Mouse (Mus musculus): ENCODE results near the gene Msantd3. TPM values are rescaled to one million over a fixed set of nuclear protein-coding genes. Genes with fewer than 3 reads are reported as not detected.

Gene Msantd3
- 10 to 100 TPM; 20.3 to 21.8 TPM for total RNA-seq (2021)

- peak; percentile 53 to 54 for DNase-seq
Measured at GRCm38 (mm10) chr4:48539841-48540575, at the start of gene Msantd3. Msantd3 (plus strand) TSS chr4:48539935.

DNA sequence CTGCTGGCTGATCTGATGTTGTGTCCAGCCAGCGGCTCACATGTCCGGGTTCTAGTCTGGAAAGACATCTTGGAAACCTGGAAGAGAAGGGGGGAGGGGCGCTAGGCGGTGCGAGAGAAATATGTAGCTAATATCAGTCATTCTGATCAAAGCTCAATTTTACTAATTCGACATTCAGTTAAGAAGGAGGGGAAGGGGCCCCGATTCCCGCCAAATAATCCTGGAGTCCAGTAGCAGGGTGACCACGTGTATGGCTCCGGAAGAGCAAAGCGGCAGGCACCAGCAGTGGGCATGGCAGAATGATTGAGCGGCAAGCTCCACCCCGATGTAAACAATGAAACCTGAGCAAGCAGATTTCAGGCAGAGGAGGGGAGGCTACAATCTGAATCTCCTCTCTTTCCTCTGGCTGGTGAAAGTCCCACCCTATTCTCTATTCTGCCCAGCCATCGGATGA lies 48.4 kb upstream of the Msantd3 start:
- no peak for DNase-seq

DNA sequence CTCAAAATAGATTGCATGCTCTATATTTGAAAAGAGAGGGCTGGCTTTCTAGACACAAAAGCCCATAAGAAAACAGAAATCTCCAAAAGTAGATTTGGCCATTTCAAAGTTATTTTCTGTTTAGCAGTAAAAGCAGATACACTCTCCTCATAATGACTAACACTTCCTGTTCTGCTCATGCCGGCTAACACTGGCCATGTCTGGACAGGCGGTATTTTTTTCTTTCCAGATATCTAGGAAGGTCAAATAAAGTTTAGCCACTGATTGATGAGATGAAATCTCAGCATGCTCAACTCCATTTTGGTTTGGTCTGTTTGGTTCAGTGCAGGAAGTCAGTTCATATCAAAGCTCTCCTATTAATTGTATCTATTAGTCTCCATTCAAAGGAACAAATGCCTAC lies 47.2 kb upstream of the Msantd3 start:
- no peak for DNase-seq

- DNase-seq, result no peak
Measured at GRCm38 (mm10) chr4:48510861-48511260, 28.9 kb upstream of the Msantd3 start.

DNA sequence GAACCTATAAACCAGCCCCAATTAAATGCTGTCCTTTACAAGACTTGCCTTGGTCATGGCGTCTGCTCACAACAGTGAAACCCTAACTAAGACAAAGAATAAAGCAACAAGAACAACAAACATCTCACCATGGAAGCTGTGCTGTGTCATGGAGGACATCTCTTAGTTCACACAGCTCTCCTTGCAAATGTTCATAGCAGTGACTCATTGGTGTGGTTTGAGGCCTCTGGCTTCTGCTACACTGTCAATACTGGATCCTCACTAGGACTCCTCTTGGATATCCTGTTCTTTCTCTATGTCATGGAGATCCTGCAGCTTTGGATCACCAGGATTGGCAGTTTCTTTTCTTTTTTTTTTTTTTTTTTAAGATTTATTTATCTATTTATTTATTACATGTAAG lies 10.2 kb upstream of the Msantd3 start:
- DNase-seq, result no peak

DNA sequence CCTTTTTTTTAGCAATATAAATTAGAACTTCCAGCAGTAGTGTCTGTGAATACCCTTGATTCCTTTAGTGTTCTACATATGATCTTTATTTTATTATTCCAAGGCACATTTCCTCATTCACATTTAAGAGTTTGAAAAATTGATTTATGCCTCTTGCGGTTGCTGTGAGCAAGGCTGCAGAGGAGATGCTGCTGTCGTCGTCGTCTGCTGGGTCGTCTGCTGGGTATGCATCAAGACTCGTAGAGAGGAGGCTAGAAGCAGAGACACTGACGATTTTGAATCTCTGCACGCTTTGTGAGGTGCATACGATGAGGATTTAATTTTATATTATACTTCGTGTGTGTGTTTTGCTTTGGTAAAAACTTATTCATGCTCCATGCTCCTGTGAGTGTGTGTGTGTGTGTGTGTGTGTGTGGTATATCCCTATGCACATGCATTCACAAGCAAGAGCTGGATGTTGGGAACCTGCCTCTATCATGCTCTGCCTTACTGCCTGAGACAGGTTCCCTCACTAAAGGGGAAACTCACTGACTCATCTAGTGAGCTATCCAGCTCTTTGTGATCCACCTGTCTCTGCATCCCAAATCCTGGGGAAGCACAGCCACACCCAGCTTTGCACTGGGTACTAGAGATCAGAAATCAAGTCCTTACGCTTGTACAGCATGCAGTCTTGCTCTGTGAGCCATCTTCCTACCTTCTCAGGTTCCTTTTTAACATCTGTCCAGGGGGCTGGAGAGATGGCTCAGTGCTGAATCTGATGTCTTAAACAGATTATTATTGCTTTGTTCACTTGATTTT lies 7.7 kb upstream of the Msantd3 start:
- DNase-seq, result no peak

DNA sequence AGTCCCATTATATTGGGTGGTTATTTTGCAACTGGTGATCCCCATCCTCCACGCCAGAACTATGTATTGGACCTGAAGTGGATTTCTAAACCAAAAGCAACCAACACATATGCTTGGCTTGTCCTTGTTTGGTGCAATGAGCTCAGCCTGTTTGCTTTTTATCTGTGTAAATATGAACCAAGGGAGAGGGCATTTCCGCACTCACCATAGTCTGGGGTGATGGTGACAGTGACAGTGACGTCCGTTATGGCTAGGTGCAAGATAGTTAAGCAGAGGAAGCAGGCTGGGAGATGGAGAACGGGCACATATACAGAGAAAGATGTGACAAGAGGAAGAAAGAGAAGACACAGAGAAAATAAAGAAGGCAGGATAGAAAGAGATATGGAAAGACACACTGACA lies 3.5 kb upstream of the Msantd3 start:
- no peak for DNase-seq

GRCm38 (mm10) chr4:48537024-48537423 lies 2.7 kb upstream of the Msantd3 start:
- no peak for DNase-seq

GRCm38 (mm10) chr4:48538581-48538980 lies 1.2 kb upstream of the Msantd3 start:
- no peak for DNase-seq

GRCm38 (mm10) chr4:48540576-48541111 lies 909 bp downstream of the Msantd3 start:
- peak; percentile 31 to 39 for DNase-seq

DNA sequence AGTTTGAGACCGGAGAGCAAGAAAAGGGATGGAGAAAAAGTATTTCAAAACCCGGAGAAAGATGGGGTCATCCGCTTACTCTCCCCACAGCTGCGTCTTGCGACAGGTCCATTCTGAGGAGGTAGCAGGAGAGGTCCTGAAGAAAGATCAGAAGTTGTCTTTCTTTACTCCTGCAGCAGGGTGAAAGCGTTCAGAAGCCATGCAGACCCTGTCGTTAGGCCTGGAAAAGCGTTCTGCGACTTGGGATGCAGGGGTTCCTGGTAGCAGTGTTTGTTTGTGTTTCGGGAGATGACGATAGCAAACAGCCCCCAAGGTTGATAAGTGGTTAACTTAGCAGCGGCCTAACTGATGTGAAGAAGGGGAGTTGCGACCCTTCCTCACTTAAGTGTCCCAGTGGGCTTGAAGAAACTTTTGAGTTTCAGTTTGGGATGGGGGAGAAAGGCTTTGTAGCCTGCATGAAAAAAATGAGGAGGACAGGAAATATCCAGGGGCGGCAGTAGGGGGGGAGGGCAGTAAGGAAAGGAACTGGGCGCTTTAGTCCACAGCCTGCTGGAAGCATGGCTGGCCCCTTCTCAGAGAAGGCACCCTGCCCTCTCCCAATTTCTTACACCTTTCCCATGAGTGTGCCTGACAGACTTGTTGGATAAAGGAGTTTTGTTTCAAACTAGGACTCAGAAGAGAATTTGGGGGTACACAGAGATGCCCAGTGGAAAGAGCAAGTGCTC lies 2.0 kb downstream of the Msantd3 start:
- no peak for DNase-seq

DNA sequence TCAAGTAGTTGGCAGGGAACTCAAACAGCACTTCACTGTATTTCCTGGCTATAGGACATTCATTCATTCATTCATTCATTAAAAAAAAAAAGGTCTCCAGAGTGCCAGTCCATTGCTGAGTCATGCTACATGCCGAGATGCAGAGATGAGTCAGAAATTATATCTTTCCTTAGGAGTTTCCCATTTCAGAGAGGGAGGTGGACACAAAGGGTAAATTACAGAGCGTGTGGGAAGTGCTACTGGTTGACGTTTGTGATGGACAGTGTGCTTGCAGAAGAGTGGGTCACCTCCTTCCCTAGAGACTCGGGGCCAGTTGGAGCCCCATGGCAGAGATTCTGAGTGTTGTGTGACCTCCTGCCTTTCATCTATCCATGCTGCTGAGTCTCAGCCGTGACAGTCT lies 2.6 kb downstream of the Msantd3 start:
- no peak for DNase-seq

DNA sequence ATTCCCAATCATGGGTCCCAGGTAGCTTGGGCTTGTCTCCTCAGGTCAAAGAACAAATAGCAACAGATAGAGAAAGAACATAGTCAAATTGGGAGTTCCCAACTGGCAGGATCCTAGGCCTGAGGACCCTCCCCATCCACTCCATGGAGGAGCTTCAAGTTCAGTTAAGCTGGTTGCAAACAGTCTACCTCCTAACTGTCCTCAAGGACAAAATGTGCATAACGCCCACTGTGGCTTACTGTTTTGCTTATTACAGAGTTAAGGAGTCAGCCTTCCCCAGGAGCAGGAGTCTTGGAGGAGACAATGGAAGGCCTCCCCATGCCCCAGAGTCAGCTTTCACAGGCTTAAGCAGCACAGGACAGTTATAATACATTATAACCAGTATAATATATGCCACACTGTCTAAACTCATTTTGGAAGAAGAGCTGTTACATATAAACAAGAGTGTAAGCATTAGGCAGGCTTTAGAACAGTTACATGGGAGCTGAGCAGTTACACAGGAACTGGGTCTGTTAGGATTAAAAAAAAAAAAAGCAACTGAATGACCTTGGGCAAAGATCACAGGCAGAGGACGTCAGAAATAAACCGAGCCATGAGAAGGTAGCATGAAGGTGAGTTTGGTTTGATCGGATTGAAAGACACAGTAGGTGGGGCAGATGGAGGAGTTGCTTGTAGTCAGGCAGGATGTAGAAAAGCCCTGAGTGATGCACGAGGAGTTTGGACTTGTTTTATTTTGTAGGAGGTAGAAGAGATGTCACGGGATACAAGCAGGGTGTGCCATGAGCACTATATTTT lies 3.5 kb downstream of the Msantd3 start:
- DNase-seq, result no peak

DNA sequence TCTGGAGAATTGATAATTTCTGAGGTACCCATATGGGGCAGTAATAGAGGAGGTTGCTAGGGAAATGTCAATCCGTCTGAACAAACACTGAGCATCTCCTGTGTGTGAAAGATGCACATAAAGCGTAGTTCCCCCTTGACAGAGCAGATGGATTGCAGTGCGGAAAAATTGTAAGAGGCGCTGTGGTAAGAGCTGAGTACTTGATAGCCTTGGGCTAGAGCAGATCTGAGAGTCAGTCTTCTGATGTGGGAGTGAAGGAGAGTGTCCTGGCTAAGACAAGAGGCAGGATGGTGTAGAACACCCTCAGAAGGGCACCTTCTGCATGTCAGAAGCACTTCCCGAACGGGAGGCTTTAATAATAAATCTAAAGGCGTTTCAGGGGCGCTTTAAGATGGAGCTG lies 4.4 kb downstream of the Msantd3 start:
- no peak for DNase-seq

- no peak for DNase-seq
Measured at GRCm38 (mm10) chr4:48545966-48546365, 6.2 kb downstream of the Msantd3 start.

- DNase-seq, result no peak
Measured at GRCm38 (mm10) chr4:48546568-48547496, 7.1 kb downstream of the Msantd3 start.

GRCm38 (mm10) chr4:48548393-48549045 lies 8.8 kb downstream of the Msantd3 start:
- no peak for DNase-seq

DNA sequence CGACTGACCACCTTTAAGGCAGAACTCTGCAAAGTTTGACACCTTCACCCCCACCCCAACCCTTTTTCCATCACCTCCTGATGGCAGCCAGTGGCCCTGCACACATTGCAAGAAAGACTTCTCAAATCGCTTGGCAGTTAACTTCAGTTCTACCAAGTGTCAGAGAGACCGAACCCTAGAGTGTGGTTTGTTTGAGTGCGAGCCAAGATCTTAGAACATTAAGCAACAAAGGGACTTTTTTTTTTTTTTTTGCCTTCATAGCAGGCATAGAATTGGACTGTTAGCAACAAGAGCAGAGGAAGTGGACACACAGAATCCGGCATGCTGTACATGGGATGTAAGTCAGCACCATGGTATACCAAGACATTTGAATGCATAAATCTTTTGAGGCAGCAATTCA lies 9.9 kb downstream of the Msantd3 start:
- DNase-seq, result no peak

DNA sequence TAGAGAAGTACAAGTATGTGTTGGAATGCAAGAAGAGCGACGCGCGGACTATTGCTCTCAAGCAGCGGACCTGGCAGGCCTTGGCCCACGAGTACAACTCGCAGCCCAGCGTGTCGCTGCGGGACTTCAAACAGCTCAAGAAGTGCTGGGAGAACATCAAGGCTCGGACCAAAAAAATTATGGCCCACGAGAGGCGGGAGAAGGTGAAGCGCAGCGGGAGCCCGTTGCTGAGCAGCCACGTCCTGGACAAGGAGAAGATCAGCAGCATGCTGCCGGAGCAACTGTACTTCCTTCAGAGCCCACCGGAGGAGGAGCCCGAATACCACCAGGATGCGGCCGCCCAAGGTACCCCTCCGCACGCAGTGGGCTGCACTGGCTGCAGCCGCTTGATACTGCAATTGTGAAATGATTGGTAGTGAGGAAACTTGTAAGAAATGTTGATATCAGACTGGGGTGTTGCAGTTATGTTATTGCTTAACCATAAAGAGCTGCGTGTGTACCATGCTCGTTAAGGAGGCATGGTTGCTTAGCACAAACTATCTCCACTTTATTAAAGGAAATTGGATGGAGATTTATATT lies 12.8 kb downstream of the Msantd3 start:
- DNase-seq, result no peak

DNA sequence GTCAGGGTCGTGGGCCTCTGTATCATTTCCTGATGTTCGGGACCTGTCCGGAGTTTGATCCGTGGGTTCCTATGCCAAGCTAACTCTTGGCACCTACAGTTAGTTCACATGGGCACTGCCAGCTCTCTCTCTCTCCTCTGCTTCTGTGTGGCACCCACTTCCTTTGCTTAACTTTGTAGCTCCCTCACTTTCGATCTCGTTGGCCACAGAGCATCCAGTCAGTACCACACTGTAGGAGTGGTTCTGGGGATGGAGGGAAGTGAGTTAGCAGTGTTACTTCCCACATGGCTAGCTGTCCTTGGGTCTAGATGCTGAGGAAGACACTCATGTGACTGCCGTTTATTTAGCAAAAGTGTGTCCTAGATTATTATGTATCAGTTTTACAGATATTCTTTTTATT lies 14.4 kb downstream of the Msantd3 start:
- DNase-seq, result no peak
